13 mouse cellular contexts compared by ENCODE assay signal in genomic region chr9:45958851-45959250, GRCm38 (mm10). TPM values are rescaled to one million over a fixed set of nuclear protein-coding genes. Genes with fewer than 3 reads are reported as not detected.
A peak's percentile ranks its signal among the peaks of the same experiment; 100 is the strongest.
DNase-seq lines count a peak whose midpoint lies in the region; ATAC-seq and TF ChIP-seq lines count a peak whose summit lies in the region.
"Had no signal": no experiment of that assay in that cellular context is flagged by ENCODE, and none has a peak within 500 bp of the region (broad histone marks: within the 10 kb centered on the region; RNA-seq: fewer than 3 reads in every experiment).

No protein-coding gene starts in this region.

- TF ChIP-seq POLR2A in heart, adult 2 months (IDR thresholded peaks at IDR 0.05; ENCODE audit: insufficient read depth, low read depth, low read length), result no peak
- TF ChIP-seq POLR2A in limb, embryonic 14.5 days (IDR thresholded peaks at IDR 0.05; ENCODE audit: borderline replicate concordance, extremely low read depth, insufficient read depth, insufficient read length), result no peak

- WGBS in heart, adult 2 months, result 42% methylated on average over 4 of the region's 4 CpGs
- 53% methylated on average over 4 of the region's 4 CpGs for WGBS in limb, embryonic 14.5 days
- 68% methylated on average over 4 of the region's 4 CpGs for WGBS in liver, postnatal 0 days (ENCODE audit: insufficient replicate concordance)

- TF ChIP-seq EP300 in heart, adult 2 months (IDR thresholded peaks at IDR 0.05; ENCODE audit: insufficient read depth, low read depth, low read length), result no peak
- TF ChIP-seq EP300 in liver, postnatal 0 days (IDR thresholded peaks at IDR 0.05; ENCODE audit: low read depth), result no peak

- H3K36me3 ChIP-seq in heart, adult 2 months (ENCODE audit: control insufficient read depth, insufficient read depth, low read length), result peaks cover 4% of the 10 kb centered on the region
- H3K36me3 ChIP-seq in limb, embryonic 14.5 days (ENCODE audit: control insufficient read depth, insufficient read depth, low read length), result peaks cover 30% of the 10 kb centered on the region
- H3K36me3 ChIP-seq in liver, postnatal 0 days (replicated peaks; ENCODE audit: insufficient read depth, low read length), result peaks cover 20% of the 10 kb centered on the region

- H3K4me3 ChIP-seq in heart, adult 2 months, result no peak overlapping the region
- H3K4me3 ChIP-seq in layer of hippocampus, adult 2 months, result no peak overlapping the region
- H3K4me3 ChIP-seq in brown adipose tissue, adult 24 weeks (ENCODE audit: insufficient read depth, low read depth, low read length), result no peak overlapping the region
- no peak overlapping the region for H3K4me3 ChIP-seq in limb, embryonic 14.5 days (replicated peaks; ENCODE audit: low read length)
- H3K4me3 ChIP-seq in liver, postnatal 0 days (ENCODE audit: low read depth, low read length), result no peak overlapping the region
- H3K4me3 ChIP-seq: myocyte had no signal

- intact Hi-C loops in heart, adult 2 months (cut with DNase I), result no loop called here
- intact Hi-C loops in heart, postnatal 25 days (cut with DNase I), result no loop called here

- no peak for DNase-seq in heart, adult 2 months
- DNase-seq in heart, postnatal 25 days (ENCODE audit: low spot score), result no peak
- no peak for DNase-seq in layer of hippocampus, adult 2 months (ENCODE audit: low spot score in 2 of 2)
- DNase-seq in layer of hippocampus, adult 11-12 months (ENCODE audit: low spot score), result no peak
- no peak for DNase-seq in limb, embryonic 14.5 days (ENCODE audit: low spot score)
- DNase-seq in liver, postnatal 0 days, result no peak
- no peak for DNase-seq in urinary bladder, postnatal 25 days (ENCODE audit: low spot score)
- DNase-seq: lung, adult 2 months; right cerebral cortex, postnatal 25 days had no signal

- ATAC-seq in limb, embryonic 14.5 days (ENCODE audit: low FRiP score, low read depth), result no peak
- no peak for ATAC-seq in liver, postnatal 0 days
- ATAC-seq: CD4-positive, CD25-positive, alpha-beta regulatory T cell, adult 4 months; inflammation-experienced regulatory T-cells, adult 6 months had no signal

- H3K79me2 ChIP-seq in heart, adult 2 months (replicated peaks; ENCODE audit: control insufficient read depth, insufficient read depth, low read length), result no peaks in the 10 kb centered on the region

- no peaks in the 10 kb centered on the region for H3K9me3 ChIP-seq in limb, embryonic 14.5 days (ENCODE audit: control insufficient read depth, low read length)
- H3K9me3 ChIP-seq in liver, postnatal 0 days (ENCODE audit: low read length), result no peaks in the 10 kb centered on the region

- peak overlapping the region; percentile 47 for H3K27ac ChIP-seq in heart, adult 2 months
- peak overlapping the region; percentile 58 for H3K27ac ChIP-seq in layer of hippocampus, adult 2 months
- H3K27ac ChIP-seq in brown adipose tissue, adult 24 weeks (replicated peaks; ENCODE audit: low read depth, low read length), result 0 out of 2 replicates have a peak overlapping the region, but pooled peaks have one; percentile 7
- H3K27ac ChIP-seq in limb, embryonic 14.5 days (replicated peaks; ENCODE audit: low read depth, low read length), result peak overlapping the region; percentile 43; the same call in 1 of the 2 replicates
- no peak overlapping the region for H3K27ac ChIP-seq in liver, postnatal 0 days (ENCODE audit: low read depth)

- no peak overlapping the region for H3K9ac ChIP-seq in heart, adult 2 months (ENCODE audit: low read depth, low read length)
- H3K9ac ChIP-seq in limb, embryonic 14.5 days (ENCODE audit: low read depth, low read length, severe bottlenecking), result no peak overlapping the region
- no peak overlapping the region for H3K9ac ChIP-seq in liver, postnatal 0 days (replicated peaks)

- no peak overlapping the region for H3K4me2 ChIP-seq in limb, embryonic 14.5 days (replicated peaks; ENCODE audit: low read depth, low read length, severe bottlenecking)
- H3K4me2 ChIP-seq in liver, postnatal 0 days (ENCODE audit: low read depth, low read length), result no peak overlapping the region

- TF ChIP-seq CTCF in heart, adult 2 months (IDR thresholded peaks at IDR 0.05), result no peak
- TF ChIP-seq CTCF in layer of hippocampus, adult 2 months (conservative IDR thresholded peaks at IDR 0.05), result no peak
- no peak for TF ChIP-seq CTCF in liver, postnatal 0 days (IDR thresholded peaks at IDR 0.05; ENCODE audit: low read depth)

- H3K4me1 ChIP-seq in heart, adult 2 months (ENCODE audit: control insufficient read depth, insufficient read depth, low read length), result peaks cover 9% of the 10 kb centered on the region
- peaks cover 13% of the 10 kb centered on the region for H3K4me1 ChIP-seq in brown adipose tissue, adult 24 weeks (ENCODE audit: control insufficient read depth, insufficient read depth, insufficient read length, low read length)
- H3K4me1 ChIP-seq in limb, embryonic 14.5 days (ENCODE audit: control insufficient read depth, insufficient read depth, low read length), result peaks cover 12% of the 10 kb centered on the region
- H3K4me1 ChIP-seq in liver, postnatal 0 days (ENCODE audit: insufficient read depth), result peaks cover 12% of the 10 kb centered on the region

- no peaks in the 10 kb centered on the region for H3K27me3 ChIP-seq in heart, adult 2 months (ENCODE audit: control insufficient read depth, insufficient read depth, low read length)
- no peaks in the 10 kb centered on the region for H3K27me3 ChIP-seq in limb, embryonic 14.5 days (ENCODE audit: control insufficient read depth, insufficient read depth, low read length)
- H3K27me3 ChIP-seq in liver, postnatal 0 days (ENCODE audit: insufficient read depth, low read length), result no peaks in the 10 kb centered on the region

RNA-seq across cellular contexts. Expression of gene Sidt2, which starts 3.8 kb away (rescaled TPM):
- 10 to 100 TPM; 71.6 to 81.7 TPM for total RNA-seq in heart, adult 2 months (2021)
- polyA plus RNA-seq in heart, adult 2 months (2012; rRNA removed), result 216 and 414 TPM in 2 replicates
- total RNA-seq in heart, postnatal 25 days (2021), result 10 to 100 TPM; 70.9 to 76.5 TPM
- 10 to 100 TPM; 78.3 to 80.8 TPM for total RNA-seq in layer of hippocampus, adult 2 months (2021)
- 19.6 and 42.1 TPM in 2 replicates for polyA plus RNA-seq in brown adipose tissue, adult 24 weeks (2012; ENCODE audit: insufficient read depth, insufficient read length, missing spikeins)
- polyA plus RNA-seq in limb, embryonic 14.5 days (2012; rRNA removed), result 121 and 190 TPM in 2 replicates
- polyA plus RNA-seq in limb, embryonic 14.5 days (2014; fragmentation: Nextera tagmentation; extraction: Ambion mirVana), result 56.1 and 58.7 TPM in 2 replicates
- polyA plus RNA-seq in liver, postnatal 0 days (2015; fragmentation: Nextera tagmentation; extraction: Ambion mirVana), result 23.5 and 23.6 TPM in 2 replicates

RNA-seq across cellular contexts. Expression of gene Tagln, which starts 23.0 kb away (rescaled TPM):
- 10 to 100 TPM; 84.0 to 93.6 TPM for total RNA-seq in heart, adult 2 months (2021)
- 97.6 and 116 TPM in 2 replicates for polyA plus RNA-seq in heart, adult 2 months (2012; rRNA removed)
- 10 to 100 TPM; 45.4 to 93.0 TPM for total RNA-seq in heart, postnatal 25 days (2021)
- total RNA-seq in layer of hippocampus, adult 2 months (2021), result 10 to 100 TPM in 1 of 2 experiments, 1 to 10 TPM in 1; 7.0 to 13.2 TPM
- polyA plus RNA-seq in brown adipose tissue, adult 24 weeks (2012; ENCODE audit: insufficient read depth, insufficient read length, missing spikeins), result 17.2 and 26.0 TPM in 2 replicates
- 27.8 and 29.8 TPM in 2 replicates for polyA plus RNA-seq in limb, embryonic 14.5 days (2012; rRNA removed)
- 31.7 and 35.7 TPM in 2 replicates for polyA plus RNA-seq in limb, embryonic 14.5 days (2014; fragmentation: Nextera tagmentation; extraction: Ambion mirVana)
- 3.6 and 5.2 TPM in 2 replicates for polyA plus RNA-seq in liver, postnatal 0 days (2015; fragmentation: Nextera tagmentation; extraction: Ambion mirVana)

RNA-seq across cellular contexts. Expression of gene Rnf214, which starts 52.1 kb away (rescaled TPM):
- 10 to 100 TPM; 31.8 to 37.1 TPM for total RNA-seq in heart, adult 2 months (2021)
- 12.5 and 21.8 TPM in 2 replicates for polyA plus RNA-seq in heart, adult 2 months (2012; rRNA removed)
- total RNA-seq in heart, postnatal 25 days (2021), result 10 to 100 TPM; 30.6 to 31.4 TPM
- 10 to 100 TPM; 75.2 to 81.3 TPM for total RNA-seq in layer of hippocampus, adult 2 months (2021)
- polyA plus RNA-seq in brown adipose tissue, adult 24 weeks (2012; ENCODE audit: insufficient read depth, insufficient read length, missing spikeins), result 20.6 and 23.0 TPM in 2 replicates
- 27.6 and 31.5 TPM in 2 replicates for polyA plus RNA-seq in limb, embryonic 14.5 days (2012; rRNA removed)
- 55.7 and 57.0 TPM in 2 replicates for polyA plus RNA-seq in limb, embryonic 14.5 days (2014; fragmentation: Nextera tagmentation; extraction: Ambion mirVana)
- 13.0 and 15.9 TPM in 2 replicates for polyA plus RNA-seq in liver, postnatal 0 days (2015; fragmentation: Nextera tagmentation; extraction: Ambion mirVana)

RNA-seq across cellular contexts. Expression of gene Pcsk7, which starts 52.6 kb away (rescaled TPM):
- total RNA-seq in heart, adult 2 months (2021), result 10 to 100 TPM; 12.2 to 13.9 TPM
- 18.4 and 26.8 TPM in 2 replicates for polyA plus RNA-seq in heart, adult 2 months (2012; rRNA removed)
- 10 to 100 TPM; 17.1 to 18.9 TPM for total RNA-seq in heart, postnatal 25 days (2021)
- 10 to 100 TPM; 25.0 to 28.0 TPM for total RNA-seq in layer of hippocampus, adult 2 months (2021)
- polyA plus RNA-seq in brown adipose tissue, adult 24 weeks (2012; ENCODE audit: insufficient read depth, insufficient read length, missing spikeins), result 9.5 and 11.6 TPM in 2 replicates
- 33.3 and 36.6 TPM in 2 replicates for polyA plus RNA-seq in limb, embryonic 14.5 days (2012; rRNA removed)
- 17.3 and 17.9 TPM in 2 replicates for polyA plus RNA-seq in limb, embryonic 14.5 days (2014; fragmentation: Nextera tagmentation; extraction: Ambion mirVana)
- 5.8 and 6.8 TPM in 2 replicates for polyA plus RNA-seq in liver, postnatal 0 days (2015; fragmentation: Nextera tagmentation; extraction: Ambion mirVana)

RNA-seq across cellular contexts. Expression of gene Pafah1b2, which starts 53.6 kb away (rescaled TPM):
- 10 to 100 TPM; 46.0 to 49.0 TPM for total RNA-seq in heart, adult 2 months (2021)
- polyA plus RNA-seq in heart, adult 2 months (2012; rRNA removed), result 17.1 and 28.8 TPM in 2 replicates
- total RNA-seq in heart, postnatal 25 days (2021), result 10 to 100 TPM; 55.1 to 62.3 TPM
- total RNA-seq in layer of hippocampus, adult 2 months (2021), result 100 to 1,000 TPM; 215 to 228 TPM
- 27.8 and 43.8 TPM in 2 replicates for polyA plus RNA-seq in brown adipose tissue, adult 24 weeks (2012; ENCODE audit: insufficient read depth, insufficient read length, missing spikeins)
- 70.1 and 87.2 TPM in 2 replicates for polyA plus RNA-seq in limb, embryonic 14.5 days (2012; rRNA removed)
- 174 and 175 TPM in 2 replicates for polyA plus RNA-seq in limb, embryonic 14.5 days (2014; fragmentation: Nextera tagmentation; extraction: Ambion mirVana)
- 35.8 and 42.6 TPM in 2 replicates for polyA plus RNA-seq in liver, postnatal 0 days (2015; fragmentation: Nextera tagmentation; extraction: Ambion mirVana)
